Mouse (Mus musculus): ENCODE measurements around the gene Brd4. TPM values are rescaled to one million over a fixed set of nuclear protein-coding genes. Genes with fewer than 3 reads are reported as not detected.

Gene Brd4
- polyA plus RNA-seq, 1 experiment, result 107 TPM

DNA sequence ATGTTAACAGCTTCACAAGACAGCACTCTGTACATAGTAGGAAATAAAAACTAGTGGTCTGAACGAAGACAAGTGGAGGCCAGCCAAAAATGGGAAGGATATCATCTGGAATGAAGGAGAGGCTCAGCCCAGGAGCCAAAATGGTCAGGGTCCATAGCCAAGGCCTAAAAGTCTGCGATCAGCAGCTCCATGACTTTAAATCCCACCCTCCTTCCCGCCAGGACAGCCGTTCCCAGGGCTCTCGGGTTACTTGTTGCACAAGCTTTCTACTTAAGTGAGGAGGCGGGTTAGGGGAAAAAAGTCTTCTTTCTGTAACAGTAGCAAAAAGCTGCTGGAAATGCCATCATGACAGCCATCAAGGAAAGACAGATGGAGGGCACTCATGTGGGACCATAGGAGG lies 75.4 kb downstream of the Brd4 start:
- no peak for TF ChIP-seq POLR2A (IDR thresholded peaks at IDR 0.05; ENCODE audit: control insufficient read depth, extremely low read depth, insufficient read depth, low read length, poor library complexity)
- TF ChIP-seq CTCF (IDR thresholded peaks at IDR 0.05; ENCODE audit: borderline replicate concordance, control insufficient read depth, extremely low read depth, insufficient read depth, low read length, poor library complexity), result no peak
- no peak overlapping the region for H3K4me3 ChIP-seq (ENCODE audit: control insufficient read depth, insufficient read depth, low read length)
- H3K27me3 ChIP-seq (ENCODE audit: control insufficient read depth, insufficient read depth, low read length), result no peaks in the 10 kb centered on the region
- WGBS, result 85% methylated on average over 6 of the region's 6 CpGs
- DNase-seq, result no peak
- H3K4me1 ChIP-seq (replicated peaks; ENCODE audit: control insufficient read depth, insufficient read depth, low read length), result no peaks in the 10 kb centered on the region
- H3K27ac ChIP-seq (ENCODE audit: control insufficient read depth, insufficient read depth, low read length), result no peak overlapping the region
- peaks cover 86% of the 10 kb centered on the region for H3K36me3 ChIP-seq (ENCODE audit: control insufficient read depth, insufficient read depth, low read length)

DNA sequence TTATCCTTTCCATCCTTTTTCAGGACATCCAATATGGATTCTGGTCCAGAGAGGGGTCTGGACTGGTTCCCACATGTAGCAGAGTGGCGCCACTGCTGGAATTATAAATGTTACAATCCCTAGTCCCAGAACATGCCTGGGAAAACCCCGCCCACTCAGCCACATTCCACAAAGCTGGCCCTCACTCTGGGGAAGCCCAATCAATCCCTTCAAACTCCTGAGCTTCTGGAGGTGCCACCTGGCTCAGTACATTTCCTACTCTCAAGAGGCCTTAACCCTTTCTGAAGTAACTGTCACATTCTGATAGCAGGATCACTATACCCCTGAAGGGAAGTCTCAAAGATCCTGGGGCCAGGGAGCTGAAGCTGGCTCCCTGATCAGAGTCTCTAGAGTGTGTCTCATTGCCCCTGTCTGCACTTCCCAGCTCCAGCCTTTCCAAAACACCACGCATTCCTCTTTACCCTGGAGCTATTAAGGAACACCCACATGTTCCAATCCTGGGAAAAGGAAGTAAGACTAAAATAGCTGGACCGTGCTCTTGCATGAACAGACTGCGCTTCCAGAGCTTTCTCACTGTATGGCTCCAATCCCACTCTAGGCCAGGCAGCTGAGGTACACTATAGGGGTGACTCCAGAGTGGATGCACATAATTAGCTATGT lies 76.8 kb downstream of the Brd4 start:
- peaks cover 74% of the 10 kb centered on the region for H3K36me3 ChIP-seq (ENCODE audit: control insufficient read depth, insufficient read depth, low read length)
- WGBS, result 92% methylated on average over 5 of the region's 5 CpGs
- DNase-seq, result no peak
- H3K4me1 ChIP-seq (replicated peaks; ENCODE audit: control insufficient read depth, insufficient read depth, low read length), result no peaks in the 10 kb centered on the region
- no peak overlapping the region for H3K4me3 ChIP-seq (ENCODE audit: control insufficient read depth, insufficient read depth, low read length)
- no peak overlapping the region for H3K27ac ChIP-seq (ENCODE audit: control insufficient read depth, insufficient read depth, low read length)
- H3K27me3 ChIP-seq (ENCODE audit: control insufficient read depth, insufficient read depth, low read length), result no peaks in the 10 kb centered on the region
- no peak for TF ChIP-seq POLR2A (IDR thresholded peaks at IDR 0.05; ENCODE audit: control insufficient read depth, extremely low read depth, insufficient read depth, low read length, poor library complexity)
- TF ChIP-seq CTCF (IDR thresholded peaks at IDR 0.05; ENCODE audit: borderline replicate concordance, control insufficient read depth, extremely low read depth, insufficient read depth, low read length, poor library complexity), result no peak

DNA sequence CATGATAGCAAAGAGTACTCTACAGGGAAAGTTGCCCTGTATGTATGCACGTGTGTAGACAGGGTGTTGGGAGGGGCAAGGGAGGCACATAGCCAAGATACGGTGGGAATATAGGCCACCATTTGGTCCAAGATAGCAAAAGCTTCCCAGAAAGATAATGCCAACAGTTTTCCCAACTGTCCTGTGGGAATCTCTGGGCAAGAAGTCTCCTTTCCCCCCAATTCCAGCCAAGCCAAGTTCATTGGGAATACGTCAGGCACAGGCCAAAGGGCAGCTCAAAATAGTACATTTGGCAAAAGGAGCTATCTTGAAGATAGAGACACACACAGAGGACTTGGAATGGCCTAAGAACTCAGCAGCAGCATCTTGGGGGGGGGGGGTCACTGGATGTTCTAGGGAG lies 79.2 kb downstream of the Brd4 start:
- peaks cover 11% of the 10 kb centered on the region; the same call in 1 of the 2 replicates for H3K4me1 ChIP-seq (replicated peaks; ENCODE audit: control insufficient read depth, insufficient read depth, low read length)
- 97% methylated on average over 3 of the region's 3 CpGs for WGBS
- TF ChIP-seq POLR2A (IDR thresholded peaks at IDR 0.05; ENCODE audit: control insufficient read depth, extremely low read depth, insufficient read depth, low read length, poor library complexity) (no peak), CTCF (IDR thresholded peaks at IDR 0.05; ENCODE audit: borderline replicate concordance, control insufficient read depth, extremely low read depth, insufficient read depth, low read length, poor library complexity) (no peak)
- H3K36me3 ChIP-seq (ENCODE audit: control insufficient read depth, insufficient read depth, low read length), result peaks cover 77% of the 10 kb centered on the region
- DNase-seq, result no peak
- H3K4me3 ChIP-seq (ENCODE audit: control insufficient read depth, insufficient read depth, low read length), result no peak overlapping the region
- H3K27me3 ChIP-seq (ENCODE audit: control insufficient read depth, insufficient read depth, low read length), result no peaks in the 10 kb centered on the region
- no peak overlapping the region for H3K27ac ChIP-seq (ENCODE audit: control insufficient read depth, insufficient read depth, low read length)

DNA sequence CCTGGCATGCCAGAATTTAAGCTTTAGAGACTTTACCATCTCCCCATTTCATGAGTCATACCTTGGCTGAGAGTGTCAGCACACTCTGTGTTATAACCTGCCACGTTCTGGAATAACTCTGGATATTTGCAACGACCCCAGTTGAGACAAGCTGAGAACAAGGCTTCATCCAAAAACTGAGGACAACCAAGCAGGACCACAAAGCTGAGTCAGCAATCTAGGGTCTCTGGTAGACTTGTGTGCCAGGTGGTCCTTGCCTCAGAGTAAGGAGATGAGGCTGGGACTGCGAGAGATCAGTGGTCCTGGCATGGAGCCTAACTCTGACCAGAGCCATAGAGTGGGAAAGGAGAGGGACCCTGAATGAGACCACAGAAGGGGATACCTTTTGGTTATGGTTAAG lies 81.5 kb downstream of the Brd4 start:
- Histone ChIP-seq H3K4me3 (ENCODE audit: control insufficient read depth, insufficient read depth, low read length) (no peak overlapping the region), H3K4me1 (replicated peaks; ENCODE audit: control insufficient read depth, insufficient read depth, low read length) (peaks cover 11% of the 10 kb centered on the region; the same call in 1 of the 2 replicates), H3K27me3 (ENCODE audit: control insufficient read depth, insufficient read depth, low read length) (no peaks in the 10 kb centered on the region), H3K27ac (ENCODE audit: control insufficient read depth, insufficient read depth, low read length) (no peak overlapping the region), H3K36me3 (ENCODE audit: control insufficient read depth, insufficient read depth, low read length) (peaks cover 79% of the 10 kb centered on the region)
- WGBS, result 83% methylated on average over 3 of the region's 3 CpGs
- TF ChIP-seq POLR2A (IDR thresholded peaks at IDR 0.05; ENCODE audit: control insufficient read depth, extremely low read depth, insufficient read depth, low read length, poor library complexity) (no peak), CTCF (IDR thresholded peaks at IDR 0.05; ENCODE audit: borderline replicate concordance, control insufficient read depth, extremely low read depth, insufficient read depth, low read length, poor library complexity) (no peak)
- DNase-seq, result no peak

DNA sequence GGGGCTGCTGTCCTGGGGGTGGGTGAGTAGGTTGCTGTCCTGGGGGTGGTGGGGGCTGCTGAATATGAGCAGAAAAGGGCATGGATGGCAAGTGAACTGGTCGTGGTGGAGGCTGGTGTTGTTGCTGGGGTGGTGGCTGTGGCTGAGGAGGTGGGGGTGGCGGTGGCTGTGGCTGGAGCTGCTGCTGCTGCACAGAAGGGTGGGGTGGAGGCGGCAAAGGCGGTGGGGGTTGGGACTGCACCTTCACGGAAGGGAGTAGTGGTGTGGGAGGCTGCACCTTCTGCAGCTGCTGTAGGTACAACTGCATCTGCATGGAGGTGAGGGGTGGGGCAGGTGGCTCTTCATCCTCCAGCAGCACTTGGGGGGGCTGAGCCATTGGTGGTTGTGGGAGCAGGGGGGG lies 83.4 kb downstream of the Brd4 start:
- TF ChIP-seq POLR2A (IDR thresholded peaks at IDR 0.05; ENCODE audit: control insufficient read depth, extremely low read depth, insufficient read depth, low read length, poor library complexity) (no peak), CTCF (IDR thresholded peaks at IDR 0.05; ENCODE audit: borderline replicate concordance, control insufficient read depth, extremely low read depth, insufficient read depth, low read length, poor library complexity) (no peak)
- DNase-seq, result peak; percentile 54
- peaks cover 82% of the 10 kb centered on the region for H3K36me3 ChIP-seq (ENCODE audit: control insufficient read depth, insufficient read depth, low read length)
- no peaks in the 10 kb centered on the region for H3K27me3 ChIP-seq (ENCODE audit: control insufficient read depth, insufficient read depth, low read length)
- H3K27ac ChIP-seq (ENCODE audit: control insufficient read depth, insufficient read depth, low read length), result peak overlapping the region; percentile 29; the same call in 1 of the 2 replicates
- no peak overlapping the region for H3K4me3 ChIP-seq (ENCODE audit: control insufficient read depth, insufficient read depth, low read length)
- WGBS, result 31% methylated on average over 5 of the region's 5 CpGs
- peaks cover 11% of the 10 kb centered on the region; the same call in 1 of the 2 replicates for H3K4me1 ChIP-seq (replicated peaks; ENCODE audit: control insufficient read depth, insufficient read depth, low read length)

DNA sequence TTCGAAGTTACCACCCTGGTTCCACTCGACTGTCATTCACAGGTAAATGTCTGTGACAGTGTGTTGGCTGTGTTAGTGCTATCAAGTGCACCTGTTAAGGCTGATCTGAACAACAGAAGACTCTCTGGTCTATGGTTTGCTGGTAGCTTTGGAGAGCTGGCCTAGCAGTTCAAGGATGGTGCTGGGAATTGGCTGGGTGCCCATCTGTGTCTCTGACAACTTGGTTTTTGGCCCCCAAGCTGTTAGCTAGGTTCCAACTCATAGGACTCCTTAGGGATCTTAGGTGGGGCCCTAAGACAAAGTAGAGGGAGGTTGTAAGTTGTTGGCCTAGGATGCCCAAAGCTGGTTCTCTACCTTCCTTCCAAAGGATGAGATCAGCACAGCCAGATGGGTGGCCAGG lies 84.7 kb downstream of the Brd4 start:
- no peak for DNase-seq
- no peak overlapping the region for H3K4me3 ChIP-seq (ENCODE audit: control insufficient read depth, insufficient read depth, low read length)
- WGBS, result 85% methylated on average over 2 of the region's 2 CpGs
- H3K4me1 ChIP-seq (replicated peaks; ENCODE audit: control insufficient read depth, insufficient read depth, low read length), result peaks cover 16% of the 10 kb centered on the region
- peaks cover 77% of the 10 kb centered on the region for H3K36me3 ChIP-seq (ENCODE audit: control insufficient read depth, insufficient read depth, low read length)
- TF ChIP-seq CTCF (IDR thresholded peaks at IDR 0.05; ENCODE audit: borderline replicate concordance, control insufficient read depth, extremely low read depth, insufficient read depth, low read length, poor library complexity) (no peak), POLR2A (IDR thresholded peaks at IDR 0.05; ENCODE audit: control insufficient read depth, extremely low read depth, insufficient read depth, low read length, poor library complexity) (no peak)
- H3K27me3 ChIP-seq (ENCODE audit: control insufficient read depth, insufficient read depth, low read length), result no peaks in the 10 kb centered on the region
- H3K27ac ChIP-seq (ENCODE audit: control insufficient read depth, insufficient read depth, low read length), result no peak overlapping the region
